Mouse (Mus musculus): ENCODE results near the gene A930033H14Rik. TPM values are rescaled to one million over a fixed set of nuclear protein-coding genes. Genes with fewer than 3 reads are reported as not detected.

The A930033H14Rik gene
- polyA plus RNA-seq, 1 experiment from 2014 or later, result 1.1 TPM

- Histone ChIP-seq H3K9me3 (ENCODE audit: control insufficient read depth, low read length) (no peaks in the 10 kb centered on the region), H3K27ac (ENCODE audit: low read depth, low read length) (no peak overlapping the region), H3K27me3 (ENCODE audit: control insufficient read depth, insufficient read depth, low read length) (no peaks in the 10 kb centered on the region), H3K4me1 (replicated peaks; ENCODE audit: control insufficient read depth, insufficient read depth, low read length) (no peaks in the 10 kb centered on the region), H3K36me3 (ENCODE audit: control insufficient read depth, insufficient read depth, low read length) (no peaks in the 10 kb centered on the region), H3K4me2 (replicated peaks; ENCODE audit: low read depth, low read length) (no peak overlapping the region), H3K9ac (ENCODE audit: low read depth, low read length) (no peak overlapping the region), H3K4me3 (ENCODE audit: low read depth, low read length) (no peak overlapping the region)
- ATAC-seq (ENCODE audit: low FRiP score) (no peak), DNase-seq (ENCODE audit: low spot score) (no peak)
- WGBS, result 92% methylated on average over 4 of the region's 4 CpGs
Observed at GRCm38 (mm10) chr10:69245151-69245550, 32.3 kb upstream of the A930033H14Rik start.

GRCm38 (mm10) chr10:69240530-69240929 is 27.6 kb upstream of the A930033H14Rik start:
- Histone ChIP-seq H3K4me1 (replicated peaks; ENCODE audit: control insufficient read depth, insufficient read depth, low read length) (0 out of 2 replicates have a peak, but pooled peaks cover 3% of the 10 kb centered on the region), H3K27ac (ENCODE audit: low read depth, low read length) (no peak overlapping the region), H3K4me3 (ENCODE audit: low read depth, low read length) (no peak overlapping the region), H3K9ac (ENCODE audit: low read depth, low read length) (no peak overlapping the region), H3K36me3 (ENCODE audit: control insufficient read depth, insufficient read depth, low read length) (no peaks in the 10 kb centered on the region), H3K4me2 (replicated peaks; ENCODE audit: low read depth, low read length) (no peak overlapping the region), H3K27me3 (ENCODE audit: control insufficient read depth, insufficient read depth, low read length) (no peaks in the 10 kb centered on the region), H3K9me3 (ENCODE audit: control insufficient read depth, low read length) (no peaks in the 10 kb centered on the region)
- 90% methylated on average over 2 of the region's 2 CpGs for WGBS
- DNase-seq (ENCODE audit: low spot score) (no peak), ATAC-seq (ENCODE audit: low FRiP score) (no peak)

- ATAC-seq (ENCODE audit: low FRiP score) (peak; percentile 66), DNase-seq (ENCODE audit: low spot score) (peak; percentile 44)
- H3K36me3 ChIP-seq (ENCODE audit: control insufficient read depth, insufficient read depth, low read length), result no peaks in the 10 kb centered on the region
- 54% methylated on average over 6 of the region's 6 CpGs for WGBS
- no peak overlapping the region for H3K4me2 ChIP-seq (replicated peaks; ENCODE audit: low read depth, low read length)
- H3K4me3 ChIP-seq (ENCODE audit: low read depth, low read length), result no peak overlapping the region
- H3K9me3 ChIP-seq (ENCODE audit: control insufficient read depth, low read length), result no peaks in the 10 kb centered on the region
- no peaks in the 10 kb centered on the region for H3K27me3 ChIP-seq (ENCODE audit: control insufficient read depth, insufficient read depth, low read length)
- 0 out of 2 replicates have a peak, but pooled peaks cover 3% of the 10 kb centered on the region for H3K4me1 ChIP-seq (replicated peaks; ENCODE audit: control insufficient read depth, insufficient read depth, low read length)
- H3K27ac ChIP-seq (ENCODE audit: low read depth, low read length), result no peak overlapping the region
- no peak overlapping the region for H3K9ac ChIP-seq (ENCODE audit: low read depth, low read length)
Observed at GRCm38 (mm10) chr10:69238311-69238710, 25.4 kb upstream of the A930033H14Rik start.

GRCm38 (mm10) chr10:69237781-69238180 is 24.9 kb upstream of the A930033H14Rik start:
- H3K4me3 ChIP-seq (ENCODE audit: low read depth, low read length), result no peak overlapping the region
- no peaks in the 10 kb centered on the region for H3K27me3 ChIP-seq (ENCODE audit: control insufficient read depth, insufficient read depth, low read length)
- H3K4me2 ChIP-seq (replicated peaks; ENCODE audit: low read depth, low read length), result no peak overlapping the region
- H3K27ac ChIP-seq (ENCODE audit: low read depth, low read length), result no peak overlapping the region
- no peaks in the 10 kb centered on the region for H3K9me3 ChIP-seq (ENCODE audit: control insufficient read depth, low read length)
- no peak; the same call in 1 of the 2 replicates for ATAC-seq (ENCODE audit: low FRiP score)
- H3K36me3 ChIP-seq (ENCODE audit: control insufficient read depth, insufficient read depth, low read length), result no peaks in the 10 kb centered on the region
- no peak for DNase-seq (ENCODE audit: low spot score)
- WGBS, result 91% methylated on average over 9 of the region's 9 CpGs
- H3K4me1 ChIP-seq (replicated peaks; ENCODE audit: control insufficient read depth, insufficient read depth, low read length), result 0 out of 2 replicates have a peak, but pooled peaks cover 3% of the 10 kb centered on the region
- H3K9ac ChIP-seq (ENCODE audit: low read depth, low read length), result no peak overlapping the region

- H3K4me1 ChIP-seq (replicated peaks; ENCODE audit: control insufficient read depth, insufficient read depth, low read length), result 0 out of 2 replicates have a peak, but pooled peaks cover 3% of the 10 kb centered on the region
- H3K27me3 ChIP-seq (ENCODE audit: control insufficient read depth, insufficient read depth, low read length), result no peaks in the 10 kb centered on the region
- WGBS, result 87% methylated on average over 3 of the region's 3 CpGs
- H3K4me3 ChIP-seq (ENCODE audit: low read depth, low read length), result no peak overlapping the region
- H3K9me3 ChIP-seq (ENCODE audit: control insufficient read depth, low read length), result no peaks in the 10 kb centered on the region
- no peak overlapping the region for H3K9ac ChIP-seq (ENCODE audit: low read depth, low read length)
- H3K4me2 ChIP-seq (replicated peaks; ENCODE audit: low read depth, low read length), result no peak overlapping the region
- H3K36me3 ChIP-seq (ENCODE audit: control insufficient read depth, insufficient read depth, low read length), result no peaks in the 10 kb centered on the region
- ATAC-seq (ENCODE audit: low FRiP score), result no peak
- no peak overlapping the region for H3K27ac ChIP-seq (ENCODE audit: low read depth, low read length)
- no peak for DNase-seq (ENCODE audit: low spot score)
Observed at GRCm38 (mm10) chr10:69237185-69237584, 24.3 kb upstream of the A930033H14Rik start.

GRCm38 (mm10) chr10:69225951-69226350 is 13.1 kb upstream of the A930033H14Rik start:
- Histone ChIP-seq H3K27ac (ENCODE audit: low read depth, low read length) (no peak overlapping the region), H3K36me3 (ENCODE audit: control insufficient read depth, insufficient read depth, low read length) (no peaks in the 10 kb centered on the region), H3K4me1 (replicated peaks; ENCODE audit: control insufficient read depth, insufficient read depth, low read length) (no peaks in the 10 kb centered on the region), H3K4me3 (ENCODE audit: low read depth, low read length) (no peak overlapping the region), H3K4me2 (replicated peaks; ENCODE audit: low read depth, low read length) (no peak overlapping the region), H3K27me3 (ENCODE audit: control insufficient read depth, insufficient read depth, low read length) (no peaks in the 10 kb centered on the region), H3K9me3 (ENCODE audit: control insufficient read depth, low read length) (no peaks in the 10 kb centered on the region), H3K9ac (ENCODE audit: low read depth, low read length) (no peak overlapping the region)
- WGBS, result 77% methylated on average over 8 of the region's 8 CpGs
- ATAC-seq (ENCODE audit: low FRiP score), result no peak
- DNase-seq (ENCODE audit: low spot score), result no peak

GRCm38 (mm10) chr10:69225471-69225870 is 12.6 kb upstream of the A930033H14Rik start:
- no peak for ATAC-seq (ENCODE audit: low FRiP score)
- Histone ChIP-seq H3K4me1 (replicated peaks; ENCODE audit: control insufficient read depth, insufficient read depth, low read length) (no peaks in the 10 kb centered on the region), H3K27me3 (ENCODE audit: control insufficient read depth, insufficient read depth, low read length) (no peaks in the 10 kb centered on the region), H3K9ac (ENCODE audit: low read depth, low read length) (no peak overlapping the region), H3K4me2 (replicated peaks; ENCODE audit: low read depth, low read length) (no peak overlapping the region), H3K9me3 (ENCODE audit: control insufficient read depth, low read length) (no peaks in the 10 kb centered on the region), H3K4me3 (ENCODE audit: low read depth, low read length) (no peak overlapping the region), H3K27ac (ENCODE audit: low read depth, low read length) (no peak overlapping the region), H3K36me3 (ENCODE audit: control insufficient read depth, insufficient read depth, low read length) (no peaks in the 10 kb centered on the region)
- WGBS, result 91% methylated on average over 5 of the region's 5 CpGs
- no peak for DNase-seq (ENCODE audit: low spot score)

GRCm38 (mm10) chr10:69224276-69224675 is 11.4 kb upstream of the A930033H14Rik start:
- H3K27me3 ChIP-seq (ENCODE audit: control insufficient read depth, insufficient read depth, low read length), result no peaks in the 10 kb centered on the region
- H3K4me2 ChIP-seq (replicated peaks; ENCODE audit: low read depth, low read length), result no peak overlapping the region
- WGBS, result 67% methylated on average over 7 of the region's 7 CpGs
- H3K27ac ChIP-seq (ENCODE audit: low read depth, low read length), result no peak overlapping the region
- no peak overlapping the region for H3K9ac ChIP-seq (ENCODE audit: low read depth, low read length)
- H3K4me1 ChIP-seq (replicated peaks; ENCODE audit: control insufficient read depth, insufficient read depth, low read length), result no peaks in the 10 kb centered on the region
- H3K36me3 ChIP-seq (ENCODE audit: control insufficient read depth, insufficient read depth, low read length), result no peaks in the 10 kb centered on the region
- no peaks in the 10 kb centered on the region for H3K9me3 ChIP-seq (ENCODE audit: control insufficient read depth, low read length)
- no peak overlapping the region for H3K4me3 ChIP-seq (ENCODE audit: low read depth, low read length)
- DNase-seq (ENCODE audit: low spot score), result no peak
- ATAC-seq (ENCODE audit: low FRiP score), result no peak

- no peak overlapping the region for H3K4me2 ChIP-seq (replicated peaks; ENCODE audit: low read depth, low read length)
- DNase-seq (ENCODE audit: low spot score) (no peak), ATAC-seq (ENCODE audit: low FRiP score) (no peak)
- H3K27ac ChIP-seq (ENCODE audit: low read depth, low read length), result no peak overlapping the region
- no peaks in the 10 kb centered on the region for H3K27me3 ChIP-seq (ENCODE audit: control insufficient read depth, insufficient read depth, low read length)
- no peak overlapping the region for H3K9ac ChIP-seq (ENCODE audit: low read depth, low read length)
- H3K36me3 ChIP-seq (ENCODE audit: control insufficient read depth, insufficient read depth, low read length), result no peaks in the 10 kb centered on the region
- WGBS, result 92% methylated on average over 4 of the region's 4 CpGs
- no peaks in the 10 kb centered on the region for H3K9me3 ChIP-seq (ENCODE audit: control insufficient read depth, low read length)
- no peak overlapping the region for H3K4me3 ChIP-seq (ENCODE audit: low read depth, low read length)
- H3K4me1 ChIP-seq (replicated peaks; ENCODE audit: control insufficient read depth, insufficient read depth, low read length), result no peaks in the 10 kb centered on the region
Observed at GRCm38 (mm10) chr10:69223232-69223631, 10.3 kb upstream of the A930033H14Rik start.
